Mouse (Mus musculus): ENCODE data around the gene Polr2m.
A peak's percentile ranks its signal among the peaks of the same experiment; 100 is the strongest.

DNA sequence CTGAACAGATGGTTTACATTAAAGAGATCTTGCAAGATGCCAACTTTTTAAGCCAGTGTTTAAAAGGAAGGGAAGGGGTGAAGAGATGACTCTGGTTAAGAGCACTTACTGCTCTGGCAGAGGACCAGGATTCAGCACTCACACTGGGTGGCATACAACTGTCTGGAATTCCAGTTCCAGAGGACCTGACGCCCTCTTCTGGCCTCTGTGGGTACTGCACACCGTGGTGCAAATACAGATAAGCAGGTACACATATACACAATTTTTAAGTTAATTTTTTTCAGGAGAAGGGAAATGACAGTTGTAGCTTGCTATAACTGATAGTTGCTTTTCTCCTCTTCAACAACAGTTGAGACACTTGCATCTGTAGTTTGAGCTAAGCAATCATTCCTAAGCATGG lies 44.2 kb upstream of the Polr2m start:
- TF ChIP-seq CTCF (IDR thresholded peaks at IDR 0.05; ENCODE audit: low read depth) (peak; percentile 37), EP300 (IDR thresholded peaks at IDR 0.05; ENCODE audit: low read depth) (no peak)

Data from heart, postnatal 0 days (tissue).